Mouse (Mus musculus) activated CD4-positive, CD25-positive, alpha-beta regulatory T cell, adult 4 months (primary cell): ENCODE results near the gene Slc6a9. TPM values are rescaled to one million over a fixed set of nuclear protein-coding genes. Genes with fewer than 3 reads are reported as not detected.

Experiments
- ATAC-seq: one replicate; pipeline ENCODE4 v1.8.0; 2017
- polyA plus RNA-seq, 2 experiments: library from polyadenylated mRNA; unstranded; fragments of 100-300 nt; shearing (Covaris generic); gene quantifications; one replicate each; pipeline ENCODE4 v1.2.1; 2017

The Slc6a9 gene
- polyA plus RNA-seq, 2 experiments from 2014 or later: 0.51 TPM; not detected in 1

DNA sequence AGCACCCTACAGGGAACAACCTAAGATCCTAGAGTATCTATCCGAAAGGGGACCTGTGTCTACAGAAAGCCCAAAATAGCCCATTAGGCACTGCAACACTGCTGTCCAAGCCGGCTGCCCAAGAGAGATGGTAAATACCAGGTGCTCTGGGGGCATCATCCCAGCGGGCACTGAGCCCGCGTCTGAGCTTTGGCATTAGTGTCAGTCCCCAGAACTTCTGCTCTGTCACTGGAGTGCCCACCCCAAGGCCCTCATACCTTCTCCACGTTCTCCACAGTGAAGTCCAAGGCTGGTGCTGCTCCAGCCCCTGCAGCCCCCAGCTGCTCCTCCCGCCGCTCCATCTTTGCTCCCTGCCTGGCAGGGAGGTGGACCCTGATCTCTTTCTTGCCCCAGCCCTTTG, 79.7 kb downstream of the Slc6a9 start:
- no peak for ATAC-seq

- peak; percentile 89 for ATAC-seq
These were observed 80.5 kb downstream of the Slc6a9 start, which contains the start of gene Ipo13 for GRCm38 (mm10) chr4:117914591-117915442. Gene Ipo13 (minus strand): TSS chr4:117914999.

DNA sequence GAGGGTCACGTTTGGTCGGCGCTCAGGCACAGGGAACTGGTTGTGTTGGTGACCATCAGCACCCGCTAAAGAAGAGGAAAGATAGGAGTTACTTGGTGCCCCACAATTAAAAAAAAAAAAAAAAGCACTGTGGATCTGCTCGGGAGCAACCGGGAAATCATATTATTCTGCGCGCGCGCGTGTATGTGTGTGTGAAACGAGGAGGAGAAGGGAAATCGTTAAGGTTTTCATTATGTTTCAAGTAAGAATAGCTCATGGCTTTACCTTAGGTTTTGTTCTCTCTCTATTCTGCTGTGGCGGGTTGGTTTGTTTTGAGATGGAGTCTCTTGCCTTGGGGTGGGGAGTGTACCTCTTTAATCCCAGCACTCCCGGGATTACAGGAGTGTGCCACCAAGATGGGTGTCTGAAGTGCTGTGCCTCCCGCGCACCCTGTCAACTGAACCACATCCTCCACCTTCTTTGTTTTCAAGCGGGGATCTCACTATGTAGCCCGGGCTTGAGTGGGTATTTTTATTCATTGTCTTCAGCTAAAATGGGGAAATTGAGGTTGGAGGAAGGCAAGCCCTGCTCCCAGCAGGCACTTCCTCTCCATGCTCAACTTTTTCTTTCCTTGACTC, 81.3 kb downstream of the Slc6a9 start:
- ATAC-seq: no peak

GRCm38 (mm10) chr4:117916386-117916785, 82.1 kb downstream of the Slc6a9 start:
- ATAC-seq: no peak

GRCm38 (mm10) chr4:117917402-117917801, 83.1 kb downstream of the Slc6a9 start:
- no peak for ATAC-seq

GRCm38 (mm10) chr4:117917847-117918246, 83.5 kb downstream of the Slc6a9 start:
- no peak for ATAC-seq

DNA sequence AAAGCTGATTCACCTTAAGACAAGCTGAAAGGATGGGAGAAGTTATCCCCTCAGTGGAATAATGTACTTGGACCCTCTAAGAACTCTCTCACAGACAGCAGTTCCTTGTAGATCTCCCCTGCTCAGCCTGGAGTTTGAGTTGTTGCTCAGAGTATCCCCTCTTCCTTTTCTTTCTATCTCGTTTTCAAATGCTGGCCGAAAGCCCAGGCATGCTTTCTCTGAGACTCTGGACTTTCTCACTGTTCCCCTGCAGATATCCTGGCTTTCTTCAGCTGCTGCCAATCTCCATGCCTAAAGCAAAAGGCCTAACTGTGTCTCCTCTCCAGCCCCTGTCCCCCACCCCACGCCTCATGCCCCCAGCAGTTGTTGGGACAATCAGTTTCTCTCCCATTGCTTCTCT, 84.0 kb downstream of the Slc6a9 start:
- ATAC-seq: no peak

- ATAC-seq: no peak
These were observed 84.5 kb downstream of the Slc6a9 start for GRCm38 (mm10) chr4:117918762-117919161.

- no peak for ATAC-seq
These were observed 87.1 kb downstream of the Slc6a9 start for GRCm38 (mm10) chr4:117921358-117921757.

DNA sequence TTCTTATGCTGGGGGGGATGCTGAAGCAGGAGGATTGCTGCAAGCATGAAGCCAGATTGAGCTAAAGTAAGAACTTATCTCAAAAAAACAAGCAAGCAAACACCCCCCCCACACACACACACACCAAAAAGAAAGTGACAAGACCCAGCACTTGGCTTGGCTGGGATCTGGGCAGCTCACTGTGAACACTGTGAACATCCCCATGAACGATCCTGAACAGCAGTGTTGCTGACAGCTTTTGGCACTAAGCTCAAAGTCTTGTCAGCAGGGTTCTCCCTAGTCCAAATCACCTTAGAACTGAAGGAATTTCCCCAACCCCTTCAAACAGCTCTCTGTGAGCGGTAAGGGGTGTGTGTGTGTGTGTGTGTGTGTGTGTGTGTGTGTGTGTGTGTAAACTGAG, 89.1 kb downstream of the Slc6a9 start:
- ATAC-seq: no peak

Other genes with a start within 250 kb of the Slc6a9 start
- gene Dmap1, start 152.2 kb upstream of the Slc6a9 start, polyA plus RNA-seq: 10 to 100 TPM; 21.4 to 24.9 TPM
- not detected for gene Gm12845, start 110.1 kb upstream of the Slc6a9 start, polyA plus RNA-seq
- gene Klf17, start 68.9 kb upstream of the Slc6a9 start, polyA plus RNA-seq: not detected
- not detected for gene Ccdc24, start 38.1 kb downstream of the Slc6a9 start, polyA plus RNA-seq
- not detected for gene B4galt2, start 49.0 kb downstream of the Slc6a9 start, polyA plus RNA-seq
- 100 to 1,000 TPM in 1 of 2 experiments, 10 to 100 TPM in 1; 75.9 to 111 TPM for gene Atp6v0b, start 52.8 kb downstream of the Slc6a9 start, polyA plus RNA-seq
- gene Dph2, start 57.5 kb downstream of the Slc6a9 start, polyA plus RNA-seq: 10 to 100 TPM; 21.1 to 25.4 TPM
- 10 to 100 TPM; 13.7 to 15.6 TPM for gene Ipo13, start 80.5 kb downstream of the Slc6a9 start, polyA plus RNA-seq
- gene Artn, start 95.3 kb downstream of the Slc6a9 start, polyA plus RNA-seq: not detected